Mouse (Mus musculus): Measurements from ENCODE around the gene Dhx9.
"Not testable (repeated sequence)": the region's sequence is repeated elsewhere in the genome, so short reads cannot be mapped to it uniquely, and the experiment has no call there.

GRCm38 (mm10) chr1:153407641-153408040, 79.8 kb downstream of the Dhx9 start:
- TF ChIP-seq ZMIZ1 (IDR thresholded peaks at IDR 0.05; ENCODE audit: low read depth, low read length); NRF1 (IDR thresholded peaks at IDR 0.05; ENCODE audit: insufficient read depth, low read depth, low read length, poor library complexity, severe bottlenecking): not testable (repeated sequence)
